Mouse (Mus musculus): Measurements from ENCODE around the gene Clstn3.
"Not testable (repeated sequence)": the region's sequence is repeated elsewhere in the genome, so short reads cannot be mapped to it uniquely, and the experiment has no call there.

Gene Clstn3

GRCm38 (mm10) chr6:124407180-124407579, 57.4 kb downstream of the Clstn3 start:
- no peak for DNase-seq

GRCm38 (mm10) chr6:124406326-124406725, 58.3 kb downstream of the Clstn3 start:
- no peak for DNase-seq

GRCm38 (mm10) chr6:124399738-124400137, 64.9 kb downstream of the Clstn3 start:
- DNase-seq, result no peak

GRCm38 (mm10) chr6:124394991-124395390, 69.6 kb downstream of the Clstn3 start:
- DNase-seq, result not testable (repeated sequence)
